Mouse (Mus musculus) brain, embryonic 18.5 days (tissue): ENCODE data around the gene Gm17654.
"Not testable (repeated sequence)": the region's sequence is repeated elsewhere in the genome, so short reads cannot be mapped to it uniquely, and the experiment has no call there.

ENCODE experiments used
- DNase-seq: peaks from one replicate; pipeline ENCODE4 v3.0.0-alpha.2; 2012; ENCODE audit warnings: low read depth, low spot score

The Gm17654 gene

DNA sequence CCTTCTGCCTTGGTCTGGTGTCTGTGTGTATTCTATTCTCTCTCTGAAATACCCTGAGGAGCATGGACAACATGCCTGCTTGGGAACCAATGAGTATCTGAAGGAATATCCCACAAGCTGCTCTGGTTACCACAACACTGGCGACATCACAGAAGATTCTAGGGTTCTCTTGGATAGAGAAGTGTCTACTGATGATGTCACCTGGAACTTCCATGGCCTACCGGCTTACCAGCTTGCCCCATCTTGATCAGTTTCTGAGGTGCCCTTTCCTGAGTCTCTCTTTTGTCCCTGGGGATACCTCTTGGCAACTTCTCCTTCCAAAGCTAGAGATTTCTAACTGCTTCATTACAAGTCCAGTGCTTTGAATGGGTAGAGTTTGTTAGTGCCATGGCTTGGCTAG lies at the start of gene Gm17654:
Gene Gm17654 (minus strand): TSS at position 101 of the 400 bp plus-strand sequence.
- not testable (repeated sequence) for DNase-seq

DNA sequence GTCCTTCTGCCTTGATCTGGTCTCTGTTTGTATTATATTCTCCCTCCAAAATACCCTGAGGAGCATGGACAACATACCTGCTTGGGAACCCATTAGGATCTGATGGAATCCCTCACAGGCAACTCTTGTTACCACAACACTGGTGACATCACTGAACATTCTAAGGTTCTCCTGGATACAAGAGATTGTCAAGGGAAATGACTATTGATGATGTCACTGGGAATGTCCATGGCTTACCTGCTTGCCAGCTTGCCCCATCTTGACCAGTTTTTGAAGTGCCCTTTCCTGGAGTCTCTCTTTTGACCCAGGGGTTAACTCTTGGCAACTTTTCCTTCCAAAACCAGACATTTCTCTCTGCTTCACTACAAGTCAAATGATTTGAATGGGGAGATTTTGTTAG lies 29.0 kb upstream of the Gm17654 start, which contains the start of gene Gm10375:
Gene Gm10375 (minus strand): TSS at position 101 of the 400 bp plus-strand sequence.
- not testable (repeated sequence) for DNase-seq

DNA sequence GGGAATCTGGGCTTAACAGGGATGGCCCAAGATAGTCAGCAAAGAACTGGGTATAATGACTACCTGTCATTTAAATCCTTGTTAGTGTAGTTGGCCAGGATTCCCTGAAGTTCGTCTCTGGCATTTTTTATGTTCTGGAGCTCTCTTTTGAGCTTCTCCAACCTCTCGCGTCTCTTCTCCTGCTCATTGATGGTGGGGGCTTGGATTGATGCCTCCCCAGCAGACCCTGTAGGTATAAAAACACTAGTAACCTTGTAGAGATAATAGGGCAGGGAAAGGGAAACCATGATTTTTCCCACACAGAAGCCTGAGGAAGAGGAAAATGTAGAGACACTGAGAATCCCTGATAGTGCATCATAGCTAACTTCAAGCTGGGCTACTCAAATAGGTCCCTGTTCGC lies 977 bp downstream of the Gm17654 start:
- not testable (repeated sequence) for DNase-seq

DNA sequence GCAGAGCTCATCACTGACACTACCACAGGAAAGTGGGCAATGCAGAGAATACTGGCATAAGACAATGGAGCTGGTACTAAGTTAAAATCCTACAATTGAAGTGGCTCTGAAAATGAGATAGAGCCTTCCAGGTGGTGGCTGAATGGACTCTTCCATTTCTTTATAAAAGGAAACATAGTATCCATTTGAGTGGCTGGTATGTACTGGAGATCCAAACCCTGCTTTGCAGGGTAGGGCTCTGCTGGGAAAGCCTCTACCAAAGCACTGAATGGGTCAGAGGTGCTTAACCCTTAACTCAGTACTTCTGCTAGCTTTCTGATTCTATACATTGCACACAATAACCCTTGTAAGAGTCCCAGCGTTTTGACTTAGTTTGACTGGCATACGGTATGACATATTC lies 26.7 kb downstream of the Gm17654 start:
- not testable (repeated sequence) for DNase-seq

DNA sequence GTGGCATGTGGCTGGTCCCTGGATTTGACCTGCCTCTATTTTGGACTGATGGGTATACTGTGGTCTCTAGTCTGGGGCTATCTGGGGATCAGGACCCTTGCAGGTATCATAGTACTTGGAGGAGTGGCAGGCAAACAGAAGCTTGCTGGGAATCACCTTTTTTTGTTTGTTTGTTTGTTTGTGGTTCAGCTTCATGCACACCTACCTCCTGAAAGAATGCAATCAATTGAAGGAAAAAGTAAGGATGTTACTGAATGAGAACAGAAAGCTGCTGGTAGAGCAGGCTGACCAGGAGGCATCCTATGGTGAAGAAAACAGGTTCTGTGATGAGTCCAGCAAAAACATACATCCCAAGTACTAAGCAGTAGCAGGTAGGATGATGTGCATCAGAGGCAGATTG lies 32.7 kb downstream of the Gm17654 start:
- DNase-seq = not testable (repeated sequence)

DNA sequence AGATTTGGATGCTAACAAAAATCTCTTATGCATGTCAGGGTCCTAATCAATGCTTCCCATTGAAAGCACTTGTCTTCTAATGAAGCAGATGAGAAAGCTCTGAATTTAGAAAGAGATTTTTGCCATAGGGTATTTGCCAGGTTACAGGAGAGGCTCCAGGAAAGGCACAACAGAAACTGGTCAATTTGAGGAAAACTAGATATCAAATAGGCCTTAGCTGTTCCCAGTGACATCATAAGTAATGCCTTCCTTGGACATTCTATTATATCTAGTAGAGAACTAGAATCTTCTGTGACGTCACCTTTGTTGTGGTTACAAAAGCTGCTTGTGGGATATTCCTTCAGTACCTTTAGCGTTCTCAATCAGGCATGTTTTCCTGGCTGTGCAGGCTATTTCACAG lies 35.7 kb downstream of the Gm17654 start, which contains the start of gene Gm5799:
Gene Gm5799 (plus strand): TSS at position 301 of the 400 bp plus-strand sequence.
- not testable (repeated sequence) for DNase-seq

DNA sequence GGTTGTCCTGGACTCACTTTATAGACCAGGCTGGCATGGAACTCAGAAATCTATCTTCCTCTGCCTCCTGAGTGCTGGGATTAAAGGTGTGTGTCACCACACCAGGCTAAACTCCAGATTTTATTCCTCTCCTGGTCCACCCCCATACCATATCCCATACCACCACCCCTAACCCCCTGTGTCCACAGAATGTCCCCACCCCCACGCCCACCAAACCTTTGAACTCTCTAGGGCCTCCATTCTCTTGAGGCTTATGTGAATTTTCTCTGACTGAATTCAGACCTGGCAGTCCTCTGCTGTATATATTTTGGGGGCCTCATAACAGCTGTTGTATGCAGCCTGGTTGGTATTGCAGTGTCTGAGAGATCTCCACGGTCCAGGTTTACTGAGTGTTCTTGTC lies 40.8 kb downstream of the Gm17654 start:
- not testable (repeated sequence) for DNase-seq

DNA sequence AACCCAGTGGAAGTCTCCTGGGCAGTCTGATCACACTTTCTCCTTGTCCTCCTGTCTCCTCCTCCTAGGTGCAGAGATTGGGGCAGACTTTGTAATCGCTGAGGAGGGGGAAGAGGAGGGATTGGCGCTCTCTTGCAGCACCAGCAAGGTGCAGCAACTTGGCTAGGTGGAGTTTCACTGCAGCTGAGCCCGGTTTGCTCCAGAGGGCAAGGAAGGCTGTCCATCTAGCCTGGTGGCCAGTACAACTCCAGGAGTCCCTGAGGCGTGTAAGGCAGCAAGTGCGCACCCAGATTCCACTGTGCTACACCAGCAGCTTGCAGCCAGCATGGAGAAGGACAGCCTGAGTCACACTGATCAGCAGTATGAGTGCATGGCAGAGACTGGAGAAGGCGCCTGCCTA lies 46.6 kb downstream of the Gm17654 start:
- not testable (repeated sequence) for DNase-seq

DNA sequence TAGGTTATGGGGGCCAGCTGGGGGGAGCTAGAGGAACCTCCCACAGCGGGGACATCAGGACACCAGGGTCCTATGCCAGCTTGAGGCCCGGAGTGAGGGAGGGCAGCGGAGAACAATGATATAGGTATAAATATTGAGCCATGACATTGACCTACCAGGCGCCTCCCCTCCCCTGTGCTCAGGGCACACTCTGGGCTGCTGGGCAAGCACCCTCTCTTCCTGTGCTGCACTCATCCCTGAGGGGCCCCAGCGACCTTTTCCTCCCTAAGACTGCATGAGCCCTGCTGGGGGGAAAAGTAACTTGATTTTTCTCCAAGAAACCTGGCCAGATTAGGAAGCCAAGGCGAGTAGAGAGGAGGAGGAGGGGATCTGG lies 46.9 kb downstream of the Gm17654 start:
- DNase-seq = not testable (repeated sequence)

DNA sequence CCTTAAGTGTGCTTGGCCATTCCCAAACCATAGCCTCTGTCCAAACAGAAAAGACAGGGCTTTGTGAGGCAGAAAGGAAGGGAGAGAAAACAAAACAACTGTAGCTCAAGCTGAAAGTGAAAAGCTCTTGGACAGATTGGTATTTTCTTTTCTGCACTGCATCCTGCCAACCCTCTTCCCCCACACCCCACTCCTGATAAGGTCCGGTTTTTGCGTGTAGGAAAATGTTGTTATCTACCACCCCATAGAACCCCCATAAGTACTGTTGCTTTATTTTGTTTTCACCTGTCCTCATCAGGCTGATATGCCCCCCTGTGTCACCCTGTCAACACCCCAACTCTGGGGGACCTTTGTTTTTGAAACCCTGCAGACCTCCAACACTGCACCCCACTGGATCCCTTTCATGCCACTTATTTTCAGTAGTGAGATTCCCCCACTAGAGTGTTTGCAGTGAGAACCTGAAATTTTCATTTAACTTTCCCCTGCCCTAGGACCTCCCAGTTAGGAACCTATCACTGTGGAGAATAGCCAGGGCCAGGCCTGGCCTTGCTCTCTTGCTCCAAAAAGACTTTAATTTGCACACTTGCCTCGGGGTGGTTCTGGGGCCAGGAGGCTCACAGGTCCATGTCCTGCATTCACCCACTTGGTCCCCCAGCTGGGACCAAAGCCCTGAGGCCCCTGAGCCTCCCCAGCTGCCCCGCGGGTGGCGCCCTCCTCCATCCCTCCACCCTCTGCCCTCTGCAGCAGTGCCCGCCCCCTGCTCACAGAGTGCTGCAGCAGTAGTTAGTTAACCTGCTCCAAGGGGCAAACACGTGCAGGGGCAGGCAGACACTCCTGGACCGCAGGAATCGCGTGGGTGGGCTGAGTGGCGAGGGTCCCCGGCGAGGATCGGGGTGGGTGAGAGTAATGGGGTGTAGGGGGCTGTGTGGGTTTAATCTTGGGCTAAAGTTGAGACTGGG lies 47.6 kb downstream of the Gm17654 start:
- DNase-seq = not testable (repeated sequence)
